Mouse (Mus musculus) erythroblast, embryonic 14.5 days (primary cell): ENCODE measurements at regions not wholly inside any gene's neighbourhood (a gene's known extent, or its start where the extent isn't known, plus 50 kb on each side); places are given as distances from the start of the nearest gene placed in this dataset.

Experiments
- GATA1 ChIP-seq: IDR thresholded peaks from 2 replicates; pipeline ENCODE4 v1.6.1; 2012; ENCODE audit warnings: low read length, inconsistent platforms, mixed read lengths
- TAL1 ChIP-seq: IDR thresholded peaks from 3 replicates; pipeline ENCODE4 v1.6.1; 2012; ENCODE audit warnings: low read length, inconsistent platforms, mixed read lengths

DNA sequence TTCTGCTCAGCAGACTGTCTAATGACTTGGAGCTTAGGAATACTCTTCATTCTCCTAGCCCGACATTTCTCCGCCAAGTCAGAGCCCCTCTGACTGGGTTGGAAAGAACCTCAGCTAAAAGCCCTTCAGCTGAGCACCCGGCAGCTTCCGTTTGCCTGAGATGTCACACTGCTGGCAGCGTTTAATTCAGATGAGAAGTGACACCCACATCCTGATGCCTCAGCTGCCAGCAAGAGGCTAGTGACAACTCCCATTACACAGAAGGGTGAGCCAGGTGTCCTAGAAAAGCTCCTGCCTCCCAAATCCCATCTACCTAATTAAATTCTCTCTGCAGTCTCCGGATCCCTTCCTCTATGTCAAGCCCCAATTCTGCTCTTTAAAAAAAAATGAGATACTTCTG lies 670.2 kb upstream of the Arpp21 start:
- TF ChIP-seq GATA1 (no peak), TAL1 (no peak)
